Mouse (Mus musculus): ENCODE results near the gene Flrt1. TPM values are rescaled to one million over a fixed set of nuclear protein-coding genes. Genes with fewer than 3 reads are reported as not detected.

The Flrt1 gene
- total and polyA plus RNA-seq, 2 experiments: 0.09 to 0.31 TPM

DNA sequence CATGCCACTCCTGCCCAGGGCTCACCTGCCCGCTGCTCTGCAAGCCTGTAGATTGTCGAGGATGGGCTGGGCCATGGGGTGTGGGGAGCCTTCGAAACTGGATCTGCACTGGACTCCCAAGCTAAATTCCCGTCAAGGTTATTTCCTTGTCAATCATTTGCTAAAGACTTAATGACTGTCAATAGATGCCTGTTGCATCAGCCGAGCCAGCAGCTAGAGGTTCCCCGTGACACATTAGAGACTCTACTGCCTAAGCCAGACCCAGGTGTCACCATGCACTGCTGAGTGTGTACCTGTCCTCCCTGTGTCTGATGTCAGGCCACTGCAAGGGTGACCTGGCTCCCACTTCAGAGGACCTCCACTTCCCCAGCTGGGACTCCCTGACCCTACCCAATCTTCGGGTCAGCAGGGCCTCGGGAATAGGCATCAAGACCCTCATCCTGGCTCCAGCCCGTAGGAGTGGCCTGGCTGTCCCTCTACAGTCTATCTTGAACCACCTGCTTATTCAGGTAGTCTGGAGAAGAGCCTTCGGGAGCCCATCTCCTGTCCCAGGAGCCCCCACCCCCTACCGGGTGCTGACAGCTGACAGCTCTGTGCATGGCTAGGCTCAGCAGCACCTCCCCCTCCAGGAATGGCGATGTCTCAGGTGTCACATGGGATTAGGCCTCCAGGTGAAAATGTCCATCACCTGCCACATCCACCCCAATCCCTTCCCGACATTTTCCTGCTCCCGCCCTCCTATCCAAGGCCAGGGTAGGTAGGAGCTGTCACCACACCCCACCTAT is 31.4 kb upstream of the Flrt1 start:
- peak overlapping the region; percentile 5 for H3K4me3 ChIP-seq (ENCODE audit: insufficient read depth, low read depth, low read length)
- no peaks in the 10 kb centered on the region for H3K27me3 ChIP-seq (ENCODE audit: control insufficient read depth, insufficient read depth, low read length)
- peak; percentile 96 for DNase-seq (ENCODE audit: extremely low read depth, low read depth, low spot score)
- H3K27ac ChIP-seq (replicated peaks; ENCODE audit: insufficient read depth, low read depth, low read length): peak overlapping the region; percentile 94
- peak overlapping the region; percentile 46 for H3K9ac ChIP-seq (ENCODE audit: low read depth, low read length)
- H3K79me2 ChIP-seq (ENCODE audit: control insufficient read depth, insufficient read depth, low read length): no peaks in the 10 kb centered on the region; the same call in 1 of the 2 replicates
- 38% methylated on average over 14 of the region's 14 CpGs for WGBS
- no peaks in the 10 kb centered on the region for H3K36me3 ChIP-seq (ENCODE audit: control insufficient read depth, insufficient read depth, low read length)
- H3K4me1 ChIP-seq (ENCODE audit: control insufficient read depth, insufficient read depth, low read length): peaks cover 17% of the 10 kb centered on the region
- TF ChIP-seq POLR2A (IDR thresholded peaks at IDR 0.05; ENCODE audit: extremely low read depth, insufficient read depth, low read length): 0 out of 2 replicates have a peak, but pooled peaks have one; percentile 39
- peak; percentile 44; the same call in 1 of the 2 replicates for TF ChIP-seq CTCF (IDR thresholded peaks at IDR 0.05; ENCODE audit: low read depth, low read length)

DNA sequence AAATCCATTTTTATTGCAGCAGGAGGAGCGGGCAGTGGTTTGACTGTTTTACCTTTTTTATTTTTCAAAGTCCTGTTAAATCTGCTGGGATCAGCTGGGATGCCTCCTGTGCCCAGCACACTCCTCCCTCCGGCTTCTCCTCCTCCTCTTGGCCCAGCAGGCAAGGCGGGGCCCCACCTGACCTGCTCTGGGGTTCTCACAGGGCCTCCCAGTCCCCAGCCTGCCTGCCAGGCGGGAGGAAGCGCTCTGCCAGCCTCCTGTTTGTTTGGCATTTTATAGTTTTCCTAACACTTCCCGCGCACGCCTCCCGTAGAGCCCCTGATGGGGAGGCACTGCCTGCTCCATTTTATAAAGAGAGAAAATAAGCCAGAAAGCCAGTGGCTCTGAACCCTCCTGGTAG is 30.5 kb upstream of the Flrt1 start:
- Histone ChIP-seq H3K27ac (replicated peaks; ENCODE audit: insufficient read depth, low read depth, low read length) (peak overlapping the region; percentile 94), H3K27me3 (ENCODE audit: control insufficient read depth, insufficient read depth, low read length) (no peaks in the 10 kb centered on the region), H3K79me2 (ENCODE audit: control insufficient read depth, insufficient read depth, low read length) (no peaks in the 10 kb centered on the region; the same call in 1 of the 2 replicates), H3K4me1 (ENCODE audit: control insufficient read depth, insufficient read depth, low read length) (peaks cover 17% of the 10 kb centered on the region), H3K36me3 (ENCODE audit: control insufficient read depth, insufficient read depth, low read length) (no peaks in the 10 kb centered on the region), H3K9ac (ENCODE audit: low read depth, low read length) (peak overlapping the region; percentile 15; the same call in 1 of the 2 replicates), H3K4me3 (ENCODE audit: insufficient read depth, low read depth, low read length) (0 out of 2 replicates have a peak overlapping the region, but pooled peaks have one; percentile 2)
- TF ChIP-seq CTCF (IDR thresholded peaks at IDR 0.05; ENCODE audit: low read depth, low read length): no peak
- TF ChIP-seq POLR2A (IDR thresholded peaks at IDR 0.05; ENCODE audit: extremely low read depth, insufficient read depth, low read length): peak; percentile 74
- 24% methylated on average over 9 of the region's 9 CpGs for WGBS
- peak; percentile 85 for DNase-seq (ENCODE audit: extremely low read depth, low read depth, low spot score)

DNA sequence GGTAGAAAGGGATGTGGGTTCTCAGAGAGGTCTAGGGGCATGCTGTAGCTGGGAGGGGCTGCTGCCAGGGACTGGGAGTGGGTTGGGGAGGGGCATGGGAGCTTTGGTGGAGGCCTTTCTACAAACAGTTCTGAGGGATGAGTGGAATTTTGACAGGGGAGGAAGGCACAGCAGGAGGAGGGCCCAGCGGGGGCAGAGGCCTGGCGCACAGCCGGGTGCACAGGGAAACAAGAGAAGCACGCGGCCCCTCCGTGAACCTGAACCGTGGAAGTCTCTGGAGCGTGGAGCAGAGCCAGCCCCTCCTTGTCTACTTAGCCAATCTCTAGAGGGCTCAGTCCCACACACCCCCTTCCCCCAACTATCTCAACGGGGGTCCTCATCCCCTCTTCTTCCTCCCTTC is 30.0 kb upstream of the Flrt1 start:
- peak; percentile 77 for DNase-seq (ENCODE audit: extremely low read depth, low read depth, low spot score)

DNA sequence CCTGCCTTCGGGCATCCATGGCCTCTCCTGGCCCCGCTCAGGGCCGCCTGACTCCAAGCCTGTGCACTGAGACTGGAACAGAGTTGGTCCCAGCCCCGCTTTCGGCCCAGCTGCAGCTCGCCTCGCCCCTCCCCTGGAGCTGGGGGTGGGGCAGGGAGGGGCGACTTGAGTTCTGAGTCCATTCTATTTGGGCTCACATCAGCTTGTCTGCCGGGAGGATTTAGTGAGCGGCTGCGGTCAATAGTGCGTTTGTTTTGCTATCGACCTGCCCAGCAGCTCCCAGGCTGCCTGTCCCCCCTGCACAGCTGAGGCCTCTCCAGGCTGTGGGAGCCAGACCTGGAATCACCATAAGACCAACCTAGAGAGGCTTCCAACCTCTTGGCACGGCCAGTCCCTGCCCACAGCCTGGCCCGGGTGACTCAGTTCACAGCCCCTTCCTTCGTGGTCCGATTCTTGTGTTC is 29.1 kb upstream of the Flrt1 start:
- Histone ChIP-seq H3K27me3 (ENCODE audit: control insufficient read depth, insufficient read depth, low read length) (no peaks in the 10 kb centered on the region), H3K27ac (replicated peaks; ENCODE audit: insufficient read depth, low read depth, low read length) (peak overlapping the region; percentile 94), H3K4me3 (ENCODE audit: insufficient read depth, low read depth, low read length) (peak overlapping the region; percentile 27; the same call in 1 of the 2 replicates), H3K79me2 (ENCODE audit: control insufficient read depth, insufficient read depth, low read length) (peaks cover 3% of the 10 kb centered on the region), H3K9ac (ENCODE audit: low read depth, low read length) (peak overlapping the region; percentile 52), H3K36me3 (ENCODE audit: control insufficient read depth, insufficient read depth, low read length) (no peaks in the 10 kb centered on the region), H3K4me1 (ENCODE audit: control insufficient read depth, insufficient read depth, low read length) (peaks cover 17% of the 10 kb centered on the region)
- TF ChIP-seq CTCF (IDR thresholded peaks at IDR 0.05; ENCODE audit: low read depth, low read length) (no peak), POLR2A (IDR thresholded peaks at IDR 0.05; ENCODE audit: extremely low read depth, insufficient read depth, low read length) (no peak)
- 22% methylated on average over 17 of the region's 17 CpGs for WGBS
- DNase-seq (ENCODE audit: extremely low read depth, low read depth, low spot score): peak; percentile 88

More for the DNA sequence above, 30.0 kb upstream of the Flrt1 start:
- H3K36me3 ChIP-seq (ENCODE audit: control insufficient read depth, insufficient read depth, low read length): no peaks in the 10 kb centered on the region
- TF ChIP-seq POLR2A (IDR thresholded peaks at IDR 0.05; ENCODE audit: extremely low read depth, insufficient read depth, low read length) (no peak), CTCF (IDR thresholded peaks at IDR 0.05; ENCODE audit: low read depth, low read length) (no peak)
- WGBS: 10% methylated on average over 9 of the region's 9 CpGs
- no peaks in the 10 kb centered on the region for H3K27me3 ChIP-seq (ENCODE audit: control insufficient read depth, insufficient read depth, low read length)
- H3K4me3 ChIP-seq (ENCODE audit: insufficient read depth, low read depth, low read length): no peak overlapping the region
- H3K27ac ChIP-seq (replicated peaks; ENCODE audit: insufficient read depth, low read depth, low read length): peak overlapping the region; percentile 94
- H3K79me2 ChIP-seq (ENCODE audit: control insufficient read depth, insufficient read depth, low read length): peaks cover 2% of the 10 kb centered on the region; the same call in 1 of the 2 replicates
- H3K4me1 ChIP-seq (ENCODE audit: control insufficient read depth, insufficient read depth, low read length): peaks cover 17% of the 10 kb centered on the region
- H3K9ac ChIP-seq (ENCODE audit: low read depth, low read length): peak overlapping the region; percentile 52

DNA sequence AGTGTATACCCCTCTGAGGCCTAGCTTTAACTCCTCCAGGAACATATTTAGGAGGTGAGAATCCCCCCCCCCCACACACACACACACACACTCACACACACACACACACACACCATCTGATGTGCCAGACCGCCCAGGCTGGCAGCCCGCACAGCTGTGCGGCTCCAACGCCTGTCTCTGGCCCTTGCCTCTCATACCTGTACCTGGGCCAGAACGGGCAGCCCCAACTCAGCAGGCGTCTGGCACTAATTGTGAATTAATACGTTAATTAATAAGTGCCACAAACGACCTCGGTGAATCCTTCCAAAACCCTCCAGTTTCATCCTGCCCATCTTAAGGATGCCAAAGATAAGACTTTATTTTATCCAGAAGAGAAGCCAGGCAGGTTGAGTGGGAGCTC is 27.9 kb upstream of the Flrt1 start:
- Histone ChIP-seq H3K9ac (ENCODE audit: low read depth, low read length) (no peak overlapping the region), H3K27ac (replicated peaks; ENCODE audit: insufficient read depth, low read depth, low read length) (peak overlapping the region; percentile 94), H3K36me3 (ENCODE audit: control insufficient read depth, insufficient read depth, low read length) (no peaks in the 10 kb centered on the region), H3K27me3 (ENCODE audit: control insufficient read depth, insufficient read depth, low read length) (no peaks in the 10 kb centered on the region), H3K79me2 (ENCODE audit: control insufficient read depth, insufficient read depth, low read length) (peaks cover 8% of the 10 kb centered on the region), H3K4me1 (ENCODE audit: control insufficient read depth, insufficient read depth, low read length) (peaks cover 17% of the 10 kb centered on the region), H3K4me3 (ENCODE audit: insufficient read depth, low read depth, low read length) (no peak overlapping the region)
- no peak for DNase-seq (ENCODE audit: extremely low read depth, low read depth, low spot score)
- TF ChIP-seq CTCF (IDR thresholded peaks at IDR 0.05; ENCODE audit: low read depth, low read length): no peak
- no peak for TF ChIP-seq POLR2A (IDR thresholded peaks at IDR 0.05; ENCODE audit: extremely low read depth, insufficient read depth, low read length)
- WGBS: 94% methylated on average over 9 of the region's 9 CpGs

Measured in liver, adult 2 months (tissue).